Mouse (Mus musculus): ENCODE results near the gene Dock10. TPM values are rescaled to one million over a fixed set of nuclear protein-coding genes. Genes with fewer than 3 reads are reported as not detected.

Dock10 gene
- polyA plus RNA-seq, 1 experiment = 3.4 TPM

DNA sequence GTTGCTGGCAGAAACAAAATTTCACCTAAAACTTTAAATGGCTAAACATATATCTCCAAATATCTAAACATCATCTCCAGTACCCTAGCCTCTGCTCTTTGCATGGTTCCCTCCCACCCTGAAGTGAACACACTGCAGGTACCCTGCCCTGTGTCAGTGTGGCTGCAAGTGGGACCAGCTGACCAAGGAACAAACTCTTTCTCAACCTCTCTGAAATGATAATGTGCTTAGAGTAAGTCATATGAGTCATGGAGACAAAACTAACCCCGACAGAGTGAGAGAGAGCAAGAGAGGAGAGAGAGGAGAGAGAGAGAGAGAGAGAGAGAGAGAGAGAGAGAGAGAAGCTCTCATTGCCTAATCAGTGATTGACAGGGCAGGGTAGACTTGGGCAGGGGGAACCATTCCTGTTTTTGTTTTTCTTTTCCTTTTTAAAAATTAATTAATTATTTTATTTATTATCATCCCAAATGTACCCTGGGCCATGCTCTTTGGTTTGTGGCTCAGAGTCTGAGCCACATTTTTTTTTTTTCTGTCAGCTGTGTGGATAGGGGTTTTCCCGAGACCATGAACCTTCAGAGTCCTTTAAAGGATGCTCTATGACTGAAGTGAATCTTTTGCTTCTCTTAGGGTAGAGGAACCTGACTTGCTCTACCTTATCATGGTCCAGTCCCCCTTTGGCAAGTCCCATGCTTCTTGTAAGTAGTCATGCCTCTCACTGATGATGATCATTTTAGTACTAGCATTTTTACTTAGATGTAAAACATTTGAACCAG is 11.4 kb downstream of the Dock10 start:
- Histone ChIP-seq H3K4me1 (ENCODE audit: control insufficient read depth, insufficient read depth, insufficient read length, low read length) (no peaks in the 10 kb centered on the region), H3K27ac (replicated peaks; ENCODE audit: low read depth, low read length) (no peak overlapping the region), H3K4me3 (ENCODE audit: insufficient read depth, low read depth, low read length) (no peak overlapping the region)

DNA sequence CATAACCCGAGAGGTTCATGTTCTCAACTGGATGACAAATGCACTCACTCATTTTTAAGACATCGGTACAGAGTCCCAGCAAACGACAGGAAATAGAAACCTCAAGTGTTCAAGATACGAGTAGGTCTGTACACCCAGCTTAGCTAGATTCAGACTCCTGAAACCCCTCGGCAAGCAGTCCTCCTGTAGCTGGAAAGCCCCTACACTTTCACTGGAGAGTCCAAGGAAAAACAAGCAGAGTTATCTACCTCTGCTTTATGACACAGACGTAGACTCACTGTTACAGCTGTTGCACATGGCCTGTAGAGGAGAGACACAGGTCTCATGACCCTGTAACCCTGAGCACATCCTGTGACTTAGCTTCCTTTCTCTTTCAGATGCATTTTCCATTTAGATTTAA is 12.1 kb downstream of the Dock10 start:
- H3K4me1 ChIP-seq (ENCODE audit: control insufficient read depth, insufficient read depth, insufficient read length, low read length) = no peaks in the 10 kb centered on the region
- no peak overlapping the region for H3K4me3 ChIP-seq (ENCODE audit: insufficient read depth, low read depth, low read length)
- H3K27ac ChIP-seq (replicated peaks; ENCODE audit: low read depth, low read length) = no peak overlapping the region

DNA sequence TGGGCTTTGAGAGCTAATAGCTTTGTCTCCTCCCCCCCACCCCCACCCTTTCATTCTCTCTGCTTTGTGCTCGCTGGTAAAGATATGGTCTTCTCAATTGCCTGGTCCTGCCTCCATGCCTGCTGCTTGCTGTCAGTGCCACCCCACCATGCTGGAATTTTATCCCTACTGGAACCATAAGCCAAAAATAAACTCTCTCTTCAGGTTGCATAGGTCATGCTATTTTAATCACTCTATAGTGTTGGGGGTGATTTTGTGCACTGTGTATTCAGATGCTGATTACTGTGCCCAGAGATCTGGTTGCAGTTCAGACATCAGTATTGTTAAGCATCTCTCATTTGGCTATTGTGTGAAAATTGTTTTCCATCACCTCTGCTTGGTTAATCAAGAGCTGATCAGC is 18.9 kb downstream of the Dock10 start:
- Histone ChIP-seq H3K27ac (replicated peaks; ENCODE audit: low read depth, low read length) (no peak overlapping the region), H3K4me3 (ENCODE audit: insufficient read depth, low read depth, low read length) (no peak overlapping the region), H3K4me1 (ENCODE audit: control insufficient read depth, insufficient read depth, insufficient read length, low read length) (peaks cover 7% of the 10 kb centered on the region; the same call in 1 of the 2 replicates)

DNA sequence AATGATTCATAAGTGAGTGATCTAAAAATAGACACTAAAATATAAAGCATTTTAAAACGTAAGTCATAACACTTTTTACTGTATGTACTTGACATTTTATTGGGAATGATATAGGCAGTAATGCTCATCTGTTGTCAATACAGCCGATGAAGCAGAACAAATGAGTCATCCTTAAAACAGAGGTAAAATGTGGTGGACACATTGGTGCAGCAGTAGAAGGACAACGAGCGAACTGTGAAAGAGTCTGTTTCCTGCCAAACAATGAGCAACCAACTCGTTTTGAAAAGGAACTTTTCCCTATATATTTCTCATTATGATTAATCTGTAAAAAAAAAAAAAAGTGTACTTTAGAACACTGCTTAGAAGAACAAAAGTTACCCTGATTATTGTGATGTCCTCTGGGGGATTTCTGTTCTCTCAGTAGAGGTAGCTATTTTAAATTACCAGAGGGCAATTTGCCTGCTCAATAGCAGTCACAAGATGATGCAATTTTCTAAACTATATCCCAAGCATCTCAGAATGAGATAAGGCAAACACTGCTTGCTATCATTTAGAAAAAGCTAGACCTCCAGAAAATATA is 20.4 kb downstream of the Dock10 start:
- Histone ChIP-seq H3K4me3 (ENCODE audit: insufficient read depth, low read depth, low read length) (no peak overlapping the region), H3K27ac (replicated peaks; ENCODE audit: low read depth, low read length) (no peak overlapping the region), H3K4me1 (ENCODE audit: control insufficient read depth, insufficient read depth, insufficient read length, low read length) (peaks cover 7% of the 10 kb centered on the region; the same call in 1 of the 2 replicates)

DNA sequence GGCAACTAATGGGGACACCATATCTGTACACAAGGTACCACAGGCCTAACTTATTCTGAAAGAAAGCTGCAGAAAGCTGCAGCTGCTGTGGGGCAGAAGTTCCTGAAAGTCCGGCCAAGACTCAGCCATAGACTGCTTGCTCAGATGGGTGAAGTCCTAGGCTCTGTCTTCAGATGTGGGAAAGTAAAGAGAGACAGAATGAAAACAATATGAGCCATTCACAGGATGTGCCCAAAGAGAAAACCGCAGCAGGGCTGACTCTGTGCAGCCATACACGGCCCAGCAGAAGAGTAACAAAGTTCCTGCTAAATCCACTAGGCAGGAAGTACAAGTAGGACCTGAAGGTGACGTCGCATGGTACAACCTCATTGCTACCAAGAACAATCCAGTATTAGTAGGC is 27.7 kb downstream of the Dock10 start:
- no peaks in the 10 kb centered on the region for H3K4me1 ChIP-seq (ENCODE audit: control insufficient read depth, insufficient read depth, insufficient read length, low read length)
- H3K27ac ChIP-seq (replicated peaks; ENCODE audit: low read depth, low read length) = no peak overlapping the region

DNA sequence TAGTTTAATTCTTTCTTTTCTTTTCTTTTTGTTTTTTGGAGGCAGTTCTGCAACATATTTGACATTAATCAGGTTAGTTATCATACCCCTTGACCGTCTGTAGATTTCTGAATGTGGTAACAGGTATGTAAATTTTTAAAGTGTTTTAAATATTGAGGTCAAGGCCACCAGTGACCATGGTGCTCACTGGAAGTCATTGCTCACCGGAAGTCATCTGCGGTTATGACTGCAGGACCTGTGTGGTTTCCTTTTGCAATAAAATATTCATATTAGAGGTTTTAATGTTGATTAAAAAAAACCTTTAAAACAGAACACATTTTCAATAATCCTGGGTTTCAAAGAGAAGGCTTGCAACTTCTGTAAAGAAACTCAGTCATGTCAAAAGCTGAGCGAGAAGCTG is 28.2 kb downstream of the Dock10 start:
- Histone ChIP-seq H3K4me3 (ENCODE audit: insufficient read depth, low read depth, low read length) (no peak overlapping the region), H3K4me1 (ENCODE audit: control insufficient read depth, insufficient read depth, insufficient read length, low read length) (no peaks in the 10 kb centered on the region), H3K27ac (replicated peaks; ENCODE audit: low read depth, low read length) (no peak overlapping the region)

More for the DNA sequence above, 27.7 kb downstream of the Dock10 start:
- H3K4me3 ChIP-seq (ENCODE audit: insufficient read depth, low read depth, low read length) = no peak overlapping the region

DNA sequence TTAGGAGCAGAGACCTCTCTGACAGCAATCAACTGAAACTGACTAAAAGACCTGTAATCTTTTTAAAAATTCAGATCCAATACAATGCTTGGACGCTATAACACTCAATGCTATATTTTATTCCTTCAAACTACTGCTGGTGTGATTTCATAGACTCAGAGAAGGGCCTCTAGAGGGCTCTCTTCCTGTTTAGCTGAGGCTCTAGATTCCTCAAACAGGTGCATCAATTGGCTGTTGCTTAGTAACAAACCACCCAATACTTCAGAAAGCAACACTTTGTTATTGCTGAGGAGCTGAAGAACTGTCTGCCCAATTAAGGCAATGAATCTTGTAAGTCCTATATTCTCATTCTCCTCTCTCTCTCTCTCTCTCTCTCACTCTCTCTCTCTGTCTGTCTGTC is 30.1 kb downstream of the Dock10 start:
- Histone ChIP-seq H3K4me1 (ENCODE audit: control insufficient read depth, insufficient read depth, insufficient read length, low read length) (no peaks in the 10 kb centered on the region; the same call in 1 of the 2 replicates), H3K27ac (replicated peaks; ENCODE audit: low read depth, low read length) (no peak overlapping the region), H3K4me3 (ENCODE audit: insufficient read depth, low read depth, low read length) (no peak overlapping the region)

DNA sequence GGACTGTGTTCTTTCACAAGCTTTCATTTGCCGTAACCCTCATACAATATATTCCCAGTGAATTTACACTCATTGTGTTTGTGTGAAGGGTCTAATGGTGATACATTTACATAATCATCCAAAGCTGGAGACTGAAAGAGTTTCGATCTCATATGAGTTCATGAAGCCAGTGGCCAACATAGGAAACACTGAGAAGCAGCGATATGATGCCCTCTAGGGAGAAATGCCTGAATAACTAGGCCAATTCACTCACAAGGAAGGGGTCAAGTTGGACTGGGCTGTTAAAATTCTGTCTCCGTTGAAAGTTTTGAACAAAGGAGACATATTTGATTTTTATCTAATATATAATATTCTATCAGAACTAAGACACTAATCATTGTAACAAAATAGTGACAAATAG is 30.9 kb downstream of the Dock10 start:
- Histone ChIP-seq H3K4me3 (ENCODE audit: insufficient read depth, low read depth, low read length) (no peak overlapping the region), H3K27ac (replicated peaks; ENCODE audit: low read depth, low read length) (no peak overlapping the region), H3K4me1 (ENCODE audit: control insufficient read depth, insufficient read depth, insufficient read length, low read length) (no peaks in the 10 kb centered on the region; the same call in 1 of the 2 replicates)

DNA sequence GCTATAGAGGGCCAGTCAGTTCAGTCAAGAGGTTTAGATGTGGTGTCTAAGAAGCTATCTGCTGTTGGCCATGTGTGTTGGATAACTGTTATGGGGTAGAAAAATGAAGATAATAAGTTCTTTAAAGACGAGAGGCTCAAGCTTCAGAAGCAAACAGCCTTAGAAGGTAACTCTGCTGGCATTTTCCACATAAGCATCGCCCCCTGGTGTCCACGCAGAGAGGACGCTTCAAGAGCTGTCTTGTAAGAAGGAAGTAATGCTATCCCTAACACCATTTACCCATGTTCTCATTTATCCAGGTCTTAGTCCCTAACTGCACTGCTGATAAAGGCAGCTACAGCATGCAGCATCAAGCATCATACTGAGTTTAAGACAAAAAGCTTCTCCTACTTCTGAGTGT is 35.7 kb downstream of the Dock10 start:
- Histone ChIP-seq H3K4me3 (ENCODE audit: insufficient read depth, low read depth, low read length) (no peak overlapping the region), H3K4me1 (ENCODE audit: control insufficient read depth, insufficient read depth, insufficient read length, low read length) (no peaks in the 10 kb centered on the region; the same call in 1 of the 2 replicates), H3K27ac (replicated peaks; ENCODE audit: low read depth, low read length) (no peak overlapping the region)

DNA sequence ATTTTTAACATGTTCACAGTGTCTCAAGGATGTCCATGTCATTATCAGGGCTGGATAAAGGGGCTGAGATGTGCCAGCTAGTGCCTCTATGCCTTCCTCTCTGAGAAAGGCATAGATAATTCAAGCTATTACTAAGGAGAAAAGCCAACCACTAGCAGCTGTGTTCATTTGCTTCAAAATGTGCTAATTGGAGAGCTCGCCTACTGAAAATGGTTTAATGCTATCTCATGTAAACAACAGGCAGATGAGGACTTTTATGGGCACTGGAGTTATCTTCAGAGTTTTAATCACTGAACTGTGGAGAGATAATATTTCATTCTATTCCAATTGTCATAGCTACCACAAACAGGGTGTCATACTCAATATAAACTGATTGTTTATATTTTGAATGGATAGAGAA is 36.3 kb downstream of the Dock10 start:
- no peak overlapping the region for H3K4me3 ChIP-seq (ENCODE audit: insufficient read depth, low read depth, low read length)
- H3K27ac ChIP-seq (replicated peaks; ENCODE audit: low read depth, low read length) = no peak overlapping the region

DNA sequence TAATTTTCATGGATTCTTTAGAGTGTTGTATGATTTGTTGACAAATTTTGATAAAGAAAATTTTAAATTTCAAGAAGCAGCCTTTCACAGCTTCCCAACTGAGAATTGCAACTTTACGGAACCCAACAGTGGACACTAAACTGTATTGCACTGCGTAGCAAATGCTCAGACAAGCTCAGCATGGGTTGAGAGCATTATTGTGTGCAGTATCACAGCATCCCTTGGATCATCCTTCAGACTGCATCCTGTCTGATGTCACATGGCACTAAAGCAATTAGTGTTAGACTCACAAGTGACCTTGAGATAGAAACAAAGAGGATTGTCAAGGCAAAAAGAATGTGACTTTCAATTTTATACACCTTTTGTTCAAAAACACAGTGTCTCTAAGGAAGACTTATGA is 37.1 kb downstream of the Dock10 start:
- no peak overlapping the region for H3K27ac ChIP-seq (replicated peaks; ENCODE audit: low read depth, low read length)
- no peak overlapping the region for H3K4me3 ChIP-seq (ENCODE audit: insufficient read depth, low read depth, low read length)
- H3K4me1 ChIP-seq (ENCODE audit: control insufficient read depth, insufficient read depth, insufficient read length, low read length) = no peaks in the 10 kb centered on the region; the same call in 1 of the 2 replicates

More for the DNA sequence above, 36.3 kb downstream of the Dock10 start:
- no peaks in the 10 kb centered on the region; the same call in 1 of the 2 replicates for H3K4me1 ChIP-seq (ENCODE audit: control insufficient read depth, insufficient read depth, insufficient read length, low read length)

DNA sequence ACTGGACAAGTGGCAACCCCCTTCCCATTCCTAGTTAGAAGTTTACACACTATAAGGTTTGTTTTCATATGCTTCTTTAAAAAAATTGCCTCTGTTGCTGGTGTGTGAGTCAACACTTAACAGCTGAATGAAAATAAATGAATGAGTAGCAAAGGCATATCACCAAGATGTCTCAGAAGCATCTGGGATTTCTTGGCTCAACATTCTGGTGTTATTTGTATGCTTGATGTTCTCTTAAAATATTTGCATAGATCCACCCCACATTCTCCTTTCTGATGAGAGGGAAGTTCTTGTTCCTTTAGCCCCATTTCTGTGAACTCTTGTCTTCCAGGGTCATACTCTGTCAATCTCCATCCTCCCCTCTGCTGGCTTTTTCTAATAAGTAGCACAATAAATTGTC is 38.2 kb downstream of the Dock10 start:
- H3K27ac ChIP-seq (replicated peaks; ENCODE audit: low read depth, low read length) = no peak overlapping the region
- no peak overlapping the region for H3K4me3 ChIP-seq (ENCODE audit: insufficient read depth, low read depth, low read length)
- H3K4me1 ChIP-seq (ENCODE audit: control insufficient read depth, insufficient read depth, insufficient read length, low read length) = no peaks in the 10 kb centered on the region; the same call in 1 of the 2 replicates

DNA sequence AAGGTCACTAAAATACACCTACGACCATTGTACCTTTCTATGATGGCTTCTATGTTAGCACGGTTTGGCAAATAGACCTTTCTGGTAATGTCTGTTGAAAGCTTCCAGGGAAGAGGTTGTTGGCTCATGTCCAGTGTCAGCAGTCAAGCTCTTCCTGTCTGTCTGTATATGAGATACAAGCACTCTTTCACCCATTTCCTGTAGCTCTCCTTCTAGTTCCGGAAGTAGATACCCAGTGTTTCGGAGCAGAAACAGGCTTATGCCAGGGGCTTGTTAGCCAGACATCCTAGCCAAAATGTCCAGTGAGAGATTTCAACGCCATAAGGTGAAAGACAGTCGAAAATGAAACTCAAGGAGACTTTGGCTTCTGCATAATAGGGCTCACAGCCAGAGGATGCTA is 38.9 kb downstream of the Dock10 start:
- H3K4me1 ChIP-seq (ENCODE audit: control insufficient read depth, insufficient read depth, insufficient read length, low read length) = no peaks in the 10 kb centered on the region; the same call in 1 of the 2 replicates
- 0 out of 2 replicates have a peak overlapping the region, but pooled peaks have one; percentile 0 for H3K27ac ChIP-seq (replicated peaks; ENCODE audit: low read depth, low read length)
- no peak overlapping the region for H3K4me3 ChIP-seq (ENCODE audit: insufficient read depth, low read depth, low read length)

DNA sequence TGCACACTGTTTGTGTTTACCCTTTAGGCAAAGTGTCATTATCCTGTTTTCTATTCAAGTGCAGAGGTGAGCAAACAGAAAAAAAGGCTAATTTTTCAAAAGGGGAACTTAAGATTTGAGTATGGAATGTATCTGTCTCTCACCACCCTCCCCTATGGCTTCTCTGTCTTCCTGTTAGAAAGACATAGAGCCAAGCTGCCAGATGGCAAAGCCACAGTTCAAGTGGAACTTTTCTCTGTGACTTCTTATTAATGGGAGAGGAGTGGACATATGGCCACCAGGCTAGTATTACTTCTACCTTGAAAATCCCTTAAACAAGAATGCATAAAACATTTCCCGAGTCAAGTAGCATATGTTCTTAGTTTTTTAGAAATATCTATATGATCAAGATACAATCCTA is 39.7 kb downstream of the Dock10 start:
- H3K27ac ChIP-seq (replicated peaks; ENCODE audit: low read depth, low read length) = no peak overlapping the region
- no peaks in the 10 kb centered on the region for H3K4me1 ChIP-seq (ENCODE audit: control insufficient read depth, insufficient read depth, insufficient read length, low read length)
- no peak overlapping the region for H3K4me3 ChIP-seq (ENCODE audit: insufficient read depth, low read depth, low read length)

DNA sequence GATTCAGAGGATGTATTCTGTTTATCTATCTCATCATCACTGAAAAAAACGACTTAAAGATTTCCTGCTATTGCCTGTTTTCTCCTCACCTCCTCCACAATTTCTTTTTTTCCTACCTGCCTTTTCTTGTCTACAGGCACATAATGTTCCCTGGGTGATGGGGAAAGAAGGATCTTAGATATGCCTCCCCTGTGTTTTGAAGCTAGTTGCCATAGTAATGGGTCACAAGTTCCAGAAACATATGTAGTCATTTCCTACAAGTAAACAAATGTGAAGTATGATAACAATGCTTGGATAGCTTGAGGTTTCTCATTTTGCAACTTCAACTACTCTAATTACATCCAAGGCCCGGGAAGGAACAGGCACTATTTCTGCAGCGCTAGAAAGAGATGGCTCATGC is 42.4 kb downstream of the Dock10 start:
- H3K4me3 ChIP-seq (ENCODE audit: insufficient read depth, low read depth, low read length) = no peak overlapping the region
- H3K27ac ChIP-seq (replicated peaks; ENCODE audit: low read depth, low read length) = no peak overlapping the region
- 0 out of 2 replicates have a peak, but pooled peaks cover 3% of the 10 kb centered on the region for H3K4me1 ChIP-seq (ENCODE audit: control insufficient read depth, insufficient read depth, insufficient read length, low read length)

DNA sequence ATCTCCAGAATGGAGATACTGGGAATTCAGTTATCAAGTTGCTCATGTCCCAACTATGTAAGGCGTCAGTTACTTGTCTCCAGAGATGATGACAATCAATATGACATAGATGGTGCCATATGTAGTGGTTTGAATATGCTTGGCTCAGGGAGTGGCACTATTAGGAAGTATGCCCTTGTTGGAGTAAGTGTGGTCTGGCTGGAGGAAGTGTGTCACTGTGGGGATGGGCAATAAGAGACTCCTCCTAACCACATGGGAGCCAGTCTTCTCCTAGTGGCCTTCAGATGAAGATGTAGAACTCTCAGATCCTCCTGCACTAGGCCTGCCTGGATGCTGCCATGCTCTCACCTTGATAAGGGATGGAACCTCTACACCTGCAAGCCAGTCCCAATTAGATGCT is 44.4 kb downstream of the Dock10 start:
- Histone ChIP-seq H3K4me1 (ENCODE audit: control insufficient read depth, insufficient read depth, insufficient read length, low read length) (peaks cover 3% of the 10 kb centered on the region; the same call in 1 of the 2 replicates), H3K4me3 (ENCODE audit: insufficient read depth, low read depth, low read length) (no peak overlapping the region), H3K27ac (replicated peaks; ENCODE audit: low read depth, low read length) (no peak overlapping the region)

Data from brown adipose tissue, adult 24 weeks (tissue).